Mouse (Mus musculus): ENCODE measurements around the gene Galnt16.
A peak's percentile ranks its signal among the peaks of the same experiment; 100 is the strongest.

The Galnt16 gene

DNA sequence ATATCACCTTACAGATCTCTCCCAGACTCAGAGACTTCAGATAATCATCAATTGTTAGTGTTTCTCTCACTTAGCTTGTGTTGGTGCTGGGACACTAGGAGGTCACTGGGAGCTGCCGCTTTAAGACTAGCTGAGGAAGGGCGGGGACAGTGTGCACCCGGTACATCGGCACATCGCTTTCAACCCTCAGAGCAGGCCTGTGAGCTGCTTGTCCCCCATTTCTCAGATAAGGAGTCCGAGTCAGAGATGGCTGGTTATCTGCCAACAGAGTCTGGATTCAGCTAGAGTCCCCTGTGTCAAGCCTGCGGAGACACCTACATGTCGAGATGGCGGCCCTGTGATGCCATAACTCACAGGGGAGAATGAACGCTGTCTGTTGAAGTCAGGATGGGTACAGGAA lies 13.5 kb downstream of the Galnt16 start:
- no peak for DNase-seq (ENCODE audit: low spot score)

DNA sequence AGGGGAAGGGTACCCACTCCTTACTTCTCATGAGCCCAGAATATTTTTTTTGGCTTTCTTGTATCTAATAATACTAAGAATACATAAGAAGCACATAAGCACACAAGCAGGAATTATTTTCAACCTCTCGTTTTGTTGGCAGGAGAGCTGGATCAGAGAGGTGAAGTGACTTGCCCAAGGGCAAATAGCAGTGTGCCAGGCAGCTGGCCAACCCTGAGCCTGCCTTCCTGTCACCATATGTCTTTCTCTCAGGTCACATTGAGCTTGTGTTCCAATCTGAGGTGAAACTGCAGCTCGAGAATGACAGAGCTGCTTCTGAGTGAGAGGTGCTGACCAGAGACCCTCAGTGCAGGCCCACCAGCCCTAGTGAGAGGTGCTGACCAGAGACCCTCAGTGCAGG lies 15.8 kb downstream of the Galnt16 start:
- no peak for DNase-seq (ENCODE audit: low spot score)

DNA sequence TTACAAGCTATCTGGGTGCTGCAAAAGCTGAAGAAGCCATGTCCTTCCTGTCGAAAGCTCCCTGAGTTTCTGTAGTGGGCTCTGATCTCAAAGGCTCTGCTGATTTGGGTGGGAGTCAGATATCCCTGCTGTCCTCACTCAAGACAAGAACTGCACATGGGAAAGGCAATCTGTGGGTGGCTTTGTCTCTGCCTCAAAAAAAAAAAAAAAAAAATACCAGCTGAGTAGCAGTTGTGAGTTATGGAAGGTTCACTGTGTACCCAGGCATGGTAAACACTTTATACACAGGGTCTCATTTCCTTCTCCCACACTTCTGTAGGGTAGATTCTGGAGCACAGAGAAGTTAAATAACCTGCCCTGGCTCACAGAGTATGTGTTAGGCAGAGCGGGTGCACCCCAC lies 19.2 kb downstream of the Galnt16 start:
- no peak for DNase-seq (ENCODE audit: low spot score)

DNA sequence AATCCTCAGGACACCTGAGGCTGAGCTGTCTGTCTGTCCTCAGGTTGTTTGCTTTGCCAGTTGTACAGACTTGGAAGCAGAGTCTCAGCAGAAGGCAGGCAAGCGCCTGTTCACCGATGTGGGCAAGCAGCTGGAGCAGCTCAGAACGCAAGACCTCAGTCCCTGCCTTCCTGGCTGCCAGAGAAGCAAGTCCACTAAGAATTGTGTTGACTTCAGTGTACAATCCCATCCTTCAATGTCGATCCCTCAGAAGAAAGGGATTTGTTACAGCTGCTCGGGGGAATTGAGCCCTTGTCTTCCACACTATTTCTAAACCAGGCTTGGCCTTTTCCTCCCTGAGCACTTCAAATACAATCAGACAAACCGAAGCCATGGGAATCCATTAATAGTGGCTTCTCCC lies 20.2 kb downstream of the Galnt16 start:
- DNase-seq (ENCODE audit: low spot score): no peak

DNA sequence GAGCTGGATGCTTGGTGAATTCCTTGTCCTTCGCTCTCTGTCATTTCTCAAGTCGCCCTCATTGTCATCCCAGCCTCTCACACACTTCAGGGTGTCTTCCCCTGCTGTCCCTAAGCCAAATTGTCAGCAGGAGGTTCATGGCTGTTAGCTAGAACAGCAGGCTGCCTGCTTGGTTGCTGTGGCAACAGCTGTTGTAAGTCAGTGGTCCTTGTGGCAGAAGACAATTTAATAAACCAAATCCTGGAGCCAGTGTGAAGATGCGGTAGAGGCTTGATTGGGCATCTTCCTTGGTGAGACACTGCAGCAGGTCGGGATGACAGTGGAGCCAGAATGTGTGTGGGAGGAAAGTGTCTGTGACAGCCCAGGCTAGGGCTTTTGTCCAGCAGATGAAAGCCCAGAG lies 27.2 kb downstream of the Galnt16 start:
- DNase-seq (ENCODE audit: low spot score): no peak

DNA sequence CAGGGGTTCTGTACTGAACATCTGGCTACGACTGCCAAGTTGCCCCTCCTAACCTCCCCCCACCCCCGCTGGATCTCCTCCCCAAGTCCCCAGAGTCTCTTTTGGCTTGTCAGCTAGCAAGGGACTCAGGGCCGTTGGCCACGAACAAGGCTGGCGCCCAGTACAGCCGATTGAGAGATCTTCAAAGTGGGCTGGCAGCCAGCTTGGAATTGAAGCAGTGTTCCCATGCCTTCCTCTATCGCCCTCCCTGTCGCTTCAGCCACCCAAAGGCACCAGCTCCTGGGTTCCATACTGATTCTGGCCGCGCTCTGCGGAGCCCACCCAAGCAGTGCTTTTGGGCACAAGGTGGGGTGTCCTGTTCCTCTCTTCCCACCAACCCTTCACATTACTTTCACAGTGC lies 31.6 kb downstream of the Galnt16 start:
- DNase-seq (ENCODE audit: low spot score): no peak

DNA sequence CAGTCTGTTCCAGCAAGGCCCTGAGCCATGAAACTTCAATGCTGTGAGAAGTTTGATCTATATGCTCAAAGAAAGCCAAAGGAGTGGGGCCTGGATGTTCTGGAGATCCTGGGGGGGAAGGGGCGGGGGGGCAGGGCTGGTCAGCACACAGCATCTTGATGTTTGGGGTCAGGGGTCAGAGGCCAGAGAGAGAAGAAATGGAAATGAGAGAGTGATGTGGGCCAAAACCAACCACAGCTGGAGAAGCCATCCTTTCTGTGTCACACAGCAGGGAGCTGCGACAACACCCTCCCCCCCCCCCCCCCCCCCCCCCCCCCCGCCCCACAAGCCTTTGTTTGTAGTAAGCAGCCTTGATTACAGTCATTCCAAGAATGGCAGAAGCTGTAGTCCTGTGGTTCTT lies 35.1 kb downstream of the Galnt16 start:
- DNase-seq (ENCODE audit: low spot score): no peak

DNA sequence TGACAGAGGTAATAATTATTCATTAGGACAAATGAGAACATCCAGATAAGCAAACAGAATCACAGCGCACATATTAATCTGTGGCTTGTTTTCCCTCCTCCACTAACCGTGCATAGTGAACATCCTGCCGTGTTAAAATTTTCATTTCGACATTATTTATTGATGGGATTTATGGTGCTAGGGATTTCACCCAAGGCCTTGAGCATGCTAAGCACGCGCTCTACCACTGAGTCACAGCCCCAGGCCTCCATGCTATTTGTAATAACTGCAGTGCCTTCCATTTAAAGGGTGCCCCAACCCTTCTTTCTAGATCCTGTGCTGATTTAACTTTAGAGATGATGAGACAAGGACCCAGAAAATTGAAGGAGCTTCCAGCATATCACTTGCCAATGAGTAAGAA lies 36.2 kb downstream of the Galnt16 start:
- no peak for DNase-seq (ENCODE audit: low spot score)

DNA sequence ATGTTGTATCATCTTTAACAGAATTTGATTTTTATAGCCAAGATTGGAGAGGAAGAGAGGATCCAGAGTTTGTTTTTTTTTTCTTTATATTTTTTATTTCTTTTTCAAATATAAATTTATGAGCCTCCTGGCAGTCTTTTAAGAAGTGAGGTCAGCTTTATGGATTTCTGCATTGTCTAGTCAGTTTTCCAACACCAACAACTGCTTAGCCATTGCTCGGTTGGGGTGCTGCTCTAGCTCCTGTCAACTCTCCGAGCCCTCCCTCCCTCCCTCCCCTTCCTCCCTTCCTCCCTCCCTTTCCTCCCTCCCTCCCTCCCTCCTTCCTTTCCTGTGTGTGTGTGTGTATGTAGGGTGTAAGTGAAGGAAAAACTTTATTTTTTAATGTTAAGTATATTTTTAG lies 43.8 kb downstream of the Galnt16 start:
- DNase-seq (ENCODE audit: low spot score): no peak

DNA sequence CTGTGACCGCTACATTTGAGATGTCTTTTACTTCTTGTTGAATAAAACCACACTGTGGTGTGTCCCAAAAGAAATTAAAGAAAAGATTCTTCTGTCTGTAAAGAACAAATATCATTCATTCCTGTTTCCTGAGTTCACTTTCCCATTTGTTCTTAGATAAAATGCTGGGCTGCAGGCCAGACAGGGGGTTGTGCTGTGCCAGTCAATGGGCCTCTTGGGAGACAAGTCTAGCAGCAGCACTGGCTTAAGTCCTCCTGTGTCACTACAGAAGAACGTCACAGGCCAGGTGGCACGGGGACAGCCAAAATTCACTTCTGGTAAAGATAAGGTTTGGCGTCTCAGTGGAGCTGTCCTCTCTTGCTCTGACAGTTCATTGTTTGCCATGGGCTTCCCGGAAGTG lies 44.7 kb downstream of the Galnt16 start:
- DNase-seq (ENCODE audit: low spot score): no peak

DNA sequence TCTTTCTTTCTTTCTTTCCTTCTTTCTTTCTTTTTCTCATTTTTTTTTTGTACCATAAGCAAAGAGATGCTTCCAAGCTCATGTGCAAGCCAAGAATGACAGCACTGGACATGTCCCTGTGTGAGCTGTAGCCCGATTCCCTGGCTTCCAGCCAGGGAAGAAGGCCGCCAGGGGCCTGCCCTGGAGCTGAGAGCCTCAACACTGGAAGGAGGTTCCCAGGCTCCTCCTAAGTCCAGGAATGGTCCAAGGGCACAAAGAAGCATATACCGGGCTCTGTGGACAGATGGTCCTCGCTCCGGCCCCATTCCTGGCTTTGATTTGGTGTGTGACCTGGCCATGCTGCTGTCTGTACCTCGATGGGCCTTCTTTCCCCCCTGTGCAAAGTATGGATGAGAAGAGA lies 46.9 kb downstream of the Galnt16 start:
- DNase-seq (ENCODE audit: low spot score): no peak

DNA sequence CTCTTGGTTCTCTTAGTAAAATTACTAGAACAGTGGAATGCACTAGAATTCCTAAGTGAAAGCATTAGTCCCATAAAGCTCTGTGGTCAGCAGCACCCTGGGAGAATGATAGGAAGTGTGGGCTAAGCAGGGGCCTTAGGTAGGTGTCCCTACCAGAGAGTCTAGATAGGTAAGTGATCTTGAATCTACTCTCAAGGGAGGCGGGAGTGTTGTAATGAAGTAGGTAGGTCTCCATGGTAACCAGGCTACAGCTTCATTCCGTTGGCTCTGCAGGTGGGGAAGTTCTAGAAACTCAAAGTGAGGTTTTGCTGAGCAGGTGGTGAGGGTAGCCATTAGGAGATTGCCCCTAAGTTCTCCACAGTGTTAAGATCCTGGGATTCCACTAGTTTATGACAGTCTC lies 47.7 kb downstream of the Galnt16 start:
- no peak for DNase-seq (ENCODE audit: low spot score)

DNA sequence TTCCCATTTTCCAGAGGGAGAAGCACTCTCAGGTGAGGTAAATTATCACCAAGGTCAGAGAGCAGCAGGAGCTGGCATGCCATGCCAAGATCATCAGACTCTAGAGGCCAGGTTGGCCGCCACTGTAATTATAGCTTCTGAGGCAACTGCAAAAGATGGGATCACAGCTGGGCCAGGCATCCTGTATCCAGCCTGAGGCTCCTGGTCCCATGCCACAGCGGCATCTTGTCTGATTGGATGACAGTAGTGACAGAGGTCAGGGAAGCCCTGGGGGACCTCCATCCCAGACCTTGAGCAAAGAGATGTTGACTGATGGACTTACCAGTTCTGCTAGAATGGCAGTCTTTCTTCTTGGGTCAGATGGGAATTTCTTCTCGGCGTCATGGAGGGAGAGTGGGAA lies 48.4 kb downstream of the Galnt16 start:
- DNase-seq (ENCODE audit: low spot score): no peak

DNA sequence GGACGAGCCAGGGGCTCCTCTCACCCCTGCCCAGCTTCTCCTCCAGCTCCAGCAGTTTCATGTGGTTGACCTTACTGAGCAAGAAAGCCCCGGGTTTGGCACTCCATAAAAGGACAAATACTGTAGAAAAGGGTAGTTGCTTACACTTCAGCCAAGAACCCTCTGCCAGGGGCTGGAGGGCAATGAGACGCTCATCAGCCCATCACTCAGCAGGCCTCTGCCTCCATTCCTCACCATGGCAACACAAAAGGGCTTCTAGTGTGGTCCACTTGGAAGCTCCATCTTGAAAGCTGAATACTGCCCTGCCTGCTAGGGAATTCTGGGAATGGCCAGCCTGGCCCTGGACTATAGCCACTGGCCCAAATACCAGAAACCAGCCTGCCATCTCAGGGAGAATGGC lies 49.3 kb downstream of the Galnt16 start:
- DNase-seq (ENCODE audit: low spot score): no peak

DNA sequence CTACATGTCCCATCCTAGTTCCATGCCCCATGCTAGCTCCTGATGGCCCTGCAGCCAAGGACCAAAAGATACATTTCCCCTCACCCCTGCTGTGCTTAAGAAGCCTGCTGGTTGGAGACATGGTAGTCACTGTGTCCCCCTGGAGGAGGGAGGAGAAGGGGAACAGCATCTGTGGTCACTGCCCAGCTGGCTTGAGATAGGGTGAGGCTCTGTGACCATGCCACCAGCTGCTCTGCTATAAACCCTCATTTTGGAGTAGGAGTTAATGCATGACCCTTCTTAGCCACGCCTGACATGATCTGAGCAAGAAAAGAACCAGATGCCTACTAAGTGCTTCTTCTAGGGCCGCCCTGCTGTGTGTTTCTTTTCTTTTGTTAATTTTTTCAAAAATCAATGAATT lies 51.5 kb downstream of the Galnt16 start:
- no peak for DNase-seq (ENCODE audit: low spot score)

DNA sequence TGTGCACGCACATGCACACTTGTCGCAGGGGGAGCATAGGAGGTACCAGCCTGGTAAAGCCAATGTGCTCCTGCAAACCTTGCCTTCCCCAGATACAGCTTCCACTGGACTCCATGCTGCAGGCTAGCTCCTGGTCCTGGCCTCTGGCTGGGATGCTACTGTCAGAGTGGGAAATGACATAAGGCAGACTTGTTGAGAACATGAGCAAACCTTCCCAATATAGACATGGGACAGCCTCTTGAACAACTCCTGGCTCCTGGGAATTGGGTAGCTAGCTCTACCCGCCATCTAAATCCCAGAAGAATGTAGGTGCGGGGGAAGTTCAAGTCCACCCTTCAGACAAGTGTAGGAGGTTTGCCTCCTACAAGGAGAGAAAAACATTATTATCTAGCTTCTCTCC lies 56.2 kb downstream of the Galnt16 start:
- DNase-seq (ENCODE audit: low spot score): no peak

DNA sequence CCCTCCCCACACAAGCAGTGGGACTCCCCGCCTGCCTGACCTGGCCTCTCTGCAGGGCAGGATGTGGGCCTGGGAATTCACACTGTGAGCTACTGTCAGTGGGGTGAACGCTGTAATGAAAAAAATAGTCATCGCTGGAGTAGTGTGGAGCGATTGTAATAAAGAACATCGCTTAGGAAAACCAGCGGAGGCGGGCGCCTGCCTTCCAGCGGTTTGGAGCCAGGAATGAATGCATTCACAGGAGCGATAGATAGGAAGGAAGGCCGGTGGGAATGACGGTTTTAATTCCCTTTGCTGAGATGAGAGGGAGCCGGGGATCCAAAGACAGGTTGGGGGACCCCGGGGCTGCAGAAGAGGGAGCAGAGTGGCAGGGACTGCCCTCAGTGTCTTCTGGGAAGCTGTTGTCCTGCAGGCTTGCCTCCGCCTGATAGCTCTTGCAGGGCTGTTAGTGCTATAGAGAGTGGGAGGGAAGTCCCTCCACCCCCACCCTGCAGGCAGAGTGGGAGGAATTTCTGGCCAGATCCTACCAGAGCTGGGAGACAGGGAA lies 56.8 kb downstream of the Galnt16 start:
- no peak for DNase-seq (ENCODE audit: low spot score)

DNA sequence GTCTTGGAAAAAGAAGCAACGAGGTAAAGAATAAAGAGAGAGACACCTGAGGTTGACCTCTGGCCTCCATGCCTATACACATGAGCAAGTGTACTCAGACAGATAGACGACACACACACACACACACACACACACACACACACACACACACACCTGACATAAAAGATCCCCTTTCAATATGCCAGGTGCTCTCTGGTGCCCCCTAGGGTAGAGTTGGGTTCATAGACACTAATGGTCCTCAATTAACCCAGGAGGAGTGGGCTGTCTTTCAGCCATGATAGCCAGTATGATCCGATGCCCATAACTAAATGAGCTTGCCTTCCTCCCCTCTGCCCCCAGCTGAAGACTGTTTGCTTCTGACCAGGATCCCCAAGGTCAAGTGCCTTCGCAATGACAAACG lies 59.0 kb downstream of the Galnt16 start:
- no peak for DNase-seq (ENCODE audit: low spot score)

DNA sequence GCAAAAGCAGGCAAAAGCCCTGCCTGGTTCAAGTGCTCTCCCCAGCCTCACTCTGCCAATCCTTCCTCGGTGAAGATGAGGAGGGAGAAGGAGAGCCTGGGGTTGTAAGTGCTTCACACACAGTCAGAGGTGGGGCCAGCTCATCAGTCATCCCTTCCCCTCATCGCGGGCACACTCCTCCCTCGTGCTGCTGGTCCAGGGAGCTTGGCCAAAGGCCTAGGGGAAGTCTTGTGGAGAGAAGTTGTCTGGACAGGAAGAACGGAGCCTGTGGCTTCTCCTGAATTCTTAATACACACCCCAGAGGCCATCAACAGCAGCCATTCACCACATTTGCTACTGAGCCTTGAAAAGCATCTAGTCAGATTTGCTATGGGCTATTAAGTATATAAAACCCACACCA lies 63.3 kb downstream of the Galnt16 start:
- no peak for DNase-seq (ENCODE audit: low spot score)

DNA sequence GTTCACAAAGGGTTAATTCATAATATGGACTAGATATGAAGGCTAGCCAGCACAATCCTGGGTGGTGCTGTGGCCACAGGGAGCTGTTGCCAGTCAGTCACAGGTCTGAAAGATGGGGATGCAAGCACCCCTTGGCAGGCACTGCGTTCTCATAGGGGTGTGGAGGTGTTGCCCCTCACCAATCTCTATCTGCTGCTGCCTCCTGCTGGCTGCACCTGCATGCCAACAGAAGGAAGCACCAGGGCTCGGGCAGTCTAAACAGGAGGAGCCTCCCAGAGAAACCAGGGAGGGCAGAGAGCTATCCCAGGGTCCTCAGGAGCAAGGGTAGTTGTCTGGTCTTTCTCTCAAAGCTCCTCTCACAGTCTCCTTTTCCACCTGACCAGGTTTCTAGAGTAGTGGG lies 66.9 kb downstream of the Galnt16 start:
- DNase-seq (ENCODE audit: low spot score): no peak

DNA sequence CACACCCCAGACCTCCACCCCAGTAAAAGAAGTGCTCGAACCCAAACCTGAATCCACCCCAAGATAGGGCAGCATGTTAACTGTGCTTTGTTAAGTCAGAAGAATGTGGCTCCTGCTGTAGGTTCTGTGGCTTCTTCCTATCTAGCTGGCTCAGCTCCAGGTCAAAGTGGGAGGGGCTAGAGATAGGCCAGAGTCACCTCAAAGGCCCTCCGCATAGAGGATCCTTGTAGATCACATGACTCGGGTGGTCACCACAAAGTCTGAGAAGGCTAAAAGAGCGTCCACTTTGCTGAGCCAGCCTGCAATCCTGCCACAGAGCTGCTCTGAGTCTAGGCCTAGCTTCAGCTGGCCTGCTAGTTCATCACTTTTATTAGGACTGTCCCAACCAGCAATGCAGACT lies 76.1 kb downstream of the Galnt16 start:
- DNase-seq (ENCODE audit: low spot score): peak; percentile 28

DNA sequence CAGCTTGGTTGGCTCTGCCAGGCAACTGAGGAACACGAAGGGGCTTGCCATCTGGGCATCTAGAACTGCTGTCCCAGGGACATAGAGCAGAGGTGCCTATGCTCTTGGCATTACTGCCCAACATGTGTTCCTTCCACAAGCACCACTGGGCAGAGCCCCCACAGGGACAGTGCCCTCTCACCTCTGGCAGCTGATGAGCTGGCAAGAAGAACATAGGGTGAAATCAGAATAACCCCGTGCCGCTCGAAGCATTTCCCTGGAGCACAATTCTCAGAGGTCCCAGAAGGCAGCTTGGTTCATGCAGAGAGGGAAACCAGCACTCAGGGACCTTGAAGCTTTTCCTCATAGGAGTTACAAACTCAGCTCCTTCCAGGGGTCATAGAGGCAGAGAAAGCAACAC lies 76.7 kb downstream of the Galnt16 start:
- no peak for DNase-seq (ENCODE audit: low spot score)

DNA sequence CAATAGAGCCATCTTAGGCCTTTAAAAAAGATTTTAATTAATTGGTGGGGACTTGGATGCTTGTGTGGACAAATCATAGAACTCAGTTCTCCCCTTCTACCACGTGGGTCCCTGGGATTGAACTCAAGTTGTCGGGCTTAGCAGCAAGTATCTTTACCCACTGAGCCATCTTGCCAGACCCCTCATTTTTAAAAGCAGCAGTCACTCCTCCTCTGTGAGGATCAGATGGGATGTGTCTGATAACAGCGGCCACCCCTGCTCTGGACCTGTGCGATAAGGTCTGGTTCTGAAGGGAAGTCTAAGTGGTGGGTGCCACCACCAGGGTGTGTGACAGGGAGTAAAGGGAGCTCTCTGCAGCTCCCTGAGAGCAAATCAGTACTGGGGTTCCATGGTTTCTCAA lies 77.5 kb downstream of the Galnt16 start:
- no peak for DNase-seq (ENCODE audit: low spot score)

DNA sequence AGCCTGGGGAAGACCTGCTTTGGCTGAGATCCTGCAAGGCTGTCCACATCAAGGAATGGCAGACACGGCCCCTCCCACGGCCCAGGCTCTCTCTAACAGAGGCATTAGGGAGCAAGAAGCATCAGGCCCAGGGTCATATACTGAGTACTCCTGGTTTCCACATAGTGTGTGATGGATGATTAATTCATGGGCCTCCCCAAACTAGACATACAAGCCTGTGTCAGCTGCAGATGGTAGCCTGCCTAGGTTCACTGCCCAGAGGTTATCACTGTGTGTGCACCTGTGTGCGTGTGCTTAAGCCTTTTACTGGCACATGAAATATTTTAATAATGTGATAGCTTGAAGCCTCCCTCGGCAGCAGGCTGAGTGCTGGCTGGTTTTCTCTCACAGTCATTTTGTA lies 77.9 kb downstream of the Galnt16 start:
- DNase-seq (ENCODE audit: low spot score): no peak

DNA sequence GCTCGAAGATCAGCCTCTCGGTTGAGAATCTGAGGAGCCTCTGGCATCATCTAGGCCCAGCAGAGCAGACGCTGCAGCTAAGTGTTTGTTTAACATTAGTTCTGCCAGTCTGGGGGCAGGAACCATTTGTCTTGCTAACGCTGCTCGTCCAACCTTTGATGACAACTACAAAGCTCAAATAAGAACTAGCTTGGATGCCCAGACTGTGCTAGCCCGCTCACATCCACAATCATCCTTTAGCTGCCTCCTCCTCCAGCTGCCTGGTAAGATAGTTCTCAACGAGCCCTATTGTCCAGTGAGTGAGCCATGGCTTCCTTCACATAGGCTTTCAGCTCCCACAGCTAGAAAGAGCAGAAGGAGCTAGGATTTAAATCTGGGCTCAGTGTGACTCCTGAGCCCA lies 80.2 kb downstream of the Galnt16 start:
- DNase-seq (ENCODE audit: low spot score): no peak

All from yolk sac, embryonic 10.5 days (tissue).